Mouse (Mus musculus): ENCODE measurements around the gene Gm17349.

GRCm38 (mm10) chr15:99714206-99714605 lies 8.9 kb upstream of the Gm17349 start:
- no peak for TF ChIP-seq CTCF (IDR thresholded peaks at IDR 0.05; ENCODE audit: low read depth, low read length)
- no peak for TF ChIP-seq POLR2A (IDR thresholded peaks at IDR 0.05; ENCODE audit: extremely low read depth, insufficient read depth, low read length)

Measured in liver, adult 2 months (tissue).